Mouse (Mus musculus) thymus, postnatal 25 days (tissue): ENCODE measurements at regions not wholly inside any gene's neighbourhood (a gene's known extent, or its start where the extent isn't known, plus 50 kb on each side); places are given as distances from the start of the nearest gene placed in this dataset.

Experiments used
- DNase-seq: peaks from one replicate; pipeline ENCODE4 v3.0.0; 2022

DNA sequence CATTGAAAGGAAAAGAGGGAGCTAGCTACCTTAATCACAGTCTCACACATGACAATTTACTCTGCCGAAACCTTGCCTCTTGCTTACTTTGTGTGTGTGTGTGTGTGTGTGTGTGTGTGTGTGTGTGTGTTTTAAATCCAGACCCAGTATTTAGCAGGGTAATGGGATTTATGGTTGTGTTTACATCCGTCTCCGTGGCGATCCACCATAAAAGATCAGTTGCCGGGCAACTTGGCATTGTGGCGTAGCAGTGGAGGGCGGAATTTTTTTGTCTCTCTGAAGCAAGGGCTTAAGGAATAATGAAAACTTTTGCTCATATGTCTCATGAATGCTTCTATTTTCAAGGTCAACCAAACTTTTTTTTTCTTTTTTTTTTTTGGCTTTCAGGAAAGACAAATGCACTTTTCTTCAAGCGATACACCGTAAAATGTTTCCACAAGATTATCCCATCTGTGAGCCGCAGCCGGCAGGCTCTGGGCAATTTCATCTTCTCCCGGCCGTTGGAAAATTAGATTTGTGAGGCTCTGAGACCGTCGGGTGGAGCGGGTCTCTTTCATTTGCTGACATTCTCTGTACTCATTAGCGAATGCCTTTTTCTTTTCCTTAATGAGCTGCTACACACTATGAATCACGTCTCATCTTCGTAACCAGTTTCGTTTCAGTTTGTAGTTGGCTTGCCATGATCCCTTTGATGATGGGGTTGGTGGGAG is 53.9 kb upstream of the Ptch1 start:
- DNase-seq: no peak

DNA sequence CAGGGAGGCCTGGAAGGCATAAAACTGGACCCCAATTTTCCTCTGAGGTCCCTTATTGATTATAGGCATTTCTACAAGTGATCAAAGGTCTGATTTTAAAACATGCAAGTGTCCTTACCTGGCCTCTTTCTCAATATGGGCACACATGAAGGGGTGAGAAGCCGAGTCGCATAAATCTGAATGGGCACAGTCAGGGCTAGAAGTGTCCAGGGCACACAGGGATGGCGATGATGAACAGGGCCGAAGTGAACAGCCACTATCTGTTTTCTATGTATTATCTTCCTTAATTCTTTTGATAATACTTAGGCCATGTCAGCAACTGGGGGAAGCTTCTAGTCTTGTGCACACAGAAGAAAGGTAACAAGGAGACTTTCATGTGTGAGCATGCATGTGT is 54.5 kb upstream of the Ptch1 start:
- DNase-seq: no peak

GRCm38 (mm10) chr13:63631771-63632347 is 58.5 kb upstream of the Ptch1 start:
- DNase-seq: no peak

GRCm38 (mm10) chr13:63634294-63634693 is 60.9 kb upstream of the Ptch1 start:
- DNase-seq: no peak

- DNase-seq: no peak
Measured at GRCm38 (mm10) chr13:63641649-63642226, 68.3 kb upstream of the Ptch1 start.

GRCm38 (mm10) chr13:63642617-63643016 is 69.2 kb upstream of the Ptch1 start:
- no peak for DNase-seq

- no peak for DNase-seq
Measured at GRCm38 (mm10) chr13:63643394-63643793, 70.0 kb upstream of the Ptch1 start.

- DNase-seq: no peak
Measured at GRCm38 (mm10) chr13:63644308-63644707, 70.9 kb upstream of the Ptch1 start.

DNA sequence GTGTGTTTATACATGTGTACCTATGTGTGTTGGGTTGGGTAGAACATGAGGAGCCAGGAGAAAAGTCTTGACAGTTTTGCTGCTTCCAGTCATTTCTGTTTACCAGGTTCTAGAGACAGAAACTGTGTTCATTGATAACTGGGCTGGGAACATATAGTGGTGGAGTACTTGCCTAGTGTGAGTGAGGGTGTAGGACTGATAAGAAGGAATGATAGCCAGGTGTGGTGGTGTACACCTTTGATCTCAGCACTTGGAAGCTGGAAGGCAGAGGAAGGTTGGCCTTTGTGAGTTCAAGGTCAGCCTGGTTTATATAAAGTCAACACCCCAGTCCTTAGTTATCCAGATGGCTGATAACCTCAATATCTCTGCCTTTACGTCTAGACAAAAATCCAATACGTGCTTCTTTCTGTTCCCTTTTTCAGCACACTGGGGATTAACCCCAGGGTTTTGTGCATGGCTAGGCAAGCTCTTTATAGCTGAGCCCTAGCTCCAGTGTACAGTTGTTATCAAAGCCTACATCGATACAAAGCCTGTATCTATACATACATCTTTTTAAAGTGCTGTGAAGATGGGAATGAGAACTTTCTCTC is 75.8 kb upstream of the Ptch1 start:
- no peak for DNase-seq

- no peak for DNase-seq
Measured at GRCm38 (mm10) chr13:63654514-63654913, 81.1 kb upstream of the Ptch1 start.

DNA sequence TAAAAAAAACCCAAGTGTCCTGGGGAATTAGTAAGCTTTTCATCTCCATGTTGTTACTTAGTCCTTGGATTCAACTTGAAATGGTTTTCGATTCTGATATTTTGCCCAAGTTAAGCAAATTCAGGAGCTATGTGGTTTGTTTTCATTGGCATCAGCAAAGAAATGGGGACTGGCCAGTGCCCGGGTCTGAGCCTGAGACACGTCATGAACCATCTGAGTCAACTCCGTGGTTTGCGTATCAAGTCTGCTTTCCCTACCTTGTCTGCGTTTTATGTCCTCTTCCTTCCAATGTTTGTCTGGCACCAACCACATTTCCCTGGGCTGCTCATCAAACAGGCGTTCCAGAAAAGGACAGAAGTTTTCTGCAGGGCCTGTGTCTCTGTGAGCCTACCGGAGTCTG is 83.7 kb upstream of the Ptch1 start:
- no peak for DNase-seq

- DNase-seq: no peak
Measured at GRCm38 (mm10) chr13:63659412-63659811, 86.0 kb upstream of the Ptch1 start.

- DNase-seq: no peak
Measured at GRCm38 (mm10) chr13:63660431-63660830, 87.0 kb upstream of the Ptch1 start.

GRCm38 (mm10) chr13:63668576-63668975 is 95.2 kb upstream of the Ptch1 start:
- no peak for DNase-seq

GRCm38 (mm10) chr13:63669031-63669430 is 95.6 kb upstream of the Ptch1 start:
- no peak for DNase-seq

GRCm38 (mm10) chr13:63672425-63672824 is 99.0 kb upstream of the Ptch1 start:
- DNase-seq: no peak

DNA sequence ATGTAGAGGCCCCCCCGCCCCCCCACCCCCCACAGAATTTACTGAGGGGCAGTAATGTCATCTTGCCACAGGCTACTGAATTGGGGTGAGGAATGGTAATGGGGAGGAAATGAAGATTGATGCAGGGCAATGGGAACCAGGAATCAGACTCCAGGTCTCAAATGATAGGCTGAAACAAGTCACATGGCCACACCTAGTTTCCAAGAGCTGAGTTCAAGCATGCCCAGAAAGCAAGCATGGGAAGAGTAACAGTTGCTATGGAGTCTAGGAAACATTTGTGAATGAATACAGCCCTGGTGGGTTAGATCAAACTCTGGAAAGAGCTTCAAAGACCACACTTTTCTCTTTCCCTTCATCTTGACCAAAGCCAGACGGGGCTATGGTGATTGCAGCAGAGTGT is 104.3 kb upstream of the Ptch1 start:
- no peak for DNase-seq

DNA sequence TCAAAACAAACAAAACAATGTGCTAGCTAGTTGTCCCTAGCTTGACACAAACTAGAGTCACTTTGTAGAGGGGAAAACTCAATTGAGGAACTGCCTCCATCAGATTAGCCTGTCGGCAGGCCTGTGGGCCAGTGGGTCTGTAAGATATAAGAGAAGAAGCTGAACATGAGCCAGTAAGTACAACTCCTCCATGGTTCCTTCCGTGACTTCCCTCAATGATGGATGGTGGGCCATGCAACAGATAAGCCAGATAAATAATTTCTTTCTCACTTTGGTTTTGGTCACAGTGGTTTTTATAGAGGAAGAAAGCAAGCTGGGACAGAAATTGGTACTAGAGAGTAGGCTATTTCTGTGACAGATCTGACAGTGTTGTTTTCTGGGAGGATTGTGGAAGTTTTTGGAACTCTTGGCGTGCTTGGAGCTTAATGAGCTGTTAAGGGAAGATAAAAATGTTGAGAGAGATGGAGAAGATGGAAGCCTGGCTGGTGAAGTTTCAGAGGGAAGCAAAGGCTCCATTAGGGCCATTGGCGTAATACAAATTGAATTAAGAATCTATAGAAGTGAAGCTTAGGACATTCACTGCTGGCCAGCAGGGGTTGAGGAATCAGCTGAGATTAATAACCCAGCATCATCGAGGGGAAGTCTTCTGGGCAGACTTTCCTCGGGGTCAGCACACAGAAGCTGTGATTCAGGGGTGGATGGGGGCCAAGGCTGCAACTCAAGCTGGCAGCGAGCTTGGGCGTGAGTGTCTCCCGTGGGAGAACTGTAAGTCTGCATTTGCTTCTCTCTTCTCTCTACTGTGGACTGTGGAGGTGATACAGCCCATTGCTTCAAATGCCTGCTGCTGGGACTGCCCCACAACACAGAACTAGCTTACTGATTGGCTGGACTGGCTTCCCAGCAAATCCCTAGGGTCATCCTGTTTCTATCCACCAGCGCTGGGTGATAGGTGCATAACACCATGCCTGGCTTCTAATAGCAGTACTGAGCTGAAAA is 105.2 kb upstream of the Ptch1 start:
- DNase-seq: no peak

DNA sequence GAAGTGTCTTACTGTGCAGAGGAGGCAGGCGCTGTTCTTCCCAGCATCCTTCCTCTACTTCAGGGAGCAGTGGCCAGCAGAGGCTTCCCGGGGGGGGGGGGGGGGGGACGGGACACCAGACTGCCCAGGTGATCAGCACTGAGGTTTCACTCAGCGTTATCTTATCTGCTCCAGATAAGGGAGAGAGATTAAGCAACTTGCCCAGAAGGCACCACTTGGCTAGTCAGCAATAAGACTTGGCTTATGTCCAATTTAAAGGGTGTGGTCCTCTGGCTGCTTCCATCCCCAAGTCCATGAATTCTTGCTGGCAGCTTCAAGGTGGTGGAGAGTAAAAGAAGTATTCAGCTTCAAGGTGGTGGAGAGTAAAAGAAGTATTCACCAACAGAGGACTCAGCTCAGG is 108.9 kb upstream of the Ptch1 start:
- DNase-seq: no peak

DNA sequence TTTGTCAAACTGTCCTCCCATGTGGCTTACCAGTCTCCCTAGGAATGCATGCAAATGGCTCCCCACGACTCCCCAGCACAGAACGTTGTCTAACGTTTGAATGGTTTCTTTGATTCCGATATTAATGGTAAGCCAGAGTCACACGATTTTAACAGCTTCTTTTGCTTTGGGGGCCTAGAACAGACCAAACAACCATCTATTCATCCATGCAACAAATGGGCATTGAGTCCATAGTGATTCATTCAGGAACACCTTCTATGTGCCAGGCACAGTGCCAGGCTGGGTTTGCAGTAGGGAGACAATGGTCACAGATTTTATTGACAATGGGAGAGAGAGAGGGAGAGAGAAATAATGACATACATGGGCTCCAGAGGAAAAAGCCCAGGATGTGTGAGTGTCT is 118.6 kb upstream of the Ptch1 start:
- no peak for DNase-seq

- DNase-seq: no peak
Measured at GRCm38 (mm10) chr13:63693636-63694035, 120.2 kb upstream of the Ptch1 start.

- DNase-seq: peak; percentile 32
Measured at GRCm38 (mm10) chr13:63696399-63696798, 118.6 kb upstream of the Ercc6l2 start.

GRCm38 (mm10) chr13:63699624-63700023 is 115.4 kb upstream of the Ercc6l2 start:
- DNase-seq: no peak
